Mouse (Mus musculus): ENCODE results near the gene Cd9.

Cd9 gene

GRCm38 (mm10) chr6:125494092-125494871, at the start of gene Cd9:
TSS of gene Cd9 (minus strand) at chr6:125494791.
- peak; percentile 79 for DNase-seq

GRCm38 (mm10) chr6:125541296-125541695, 46.7 kb upstream of the Cd9 start:
- DNase-seq, result no peak

- DNase-seq, result no peak
Observed at GRCm38 (mm10) chr6:125540826-125541225, 46.2 kb upstream of the Cd9 start.

GRCm38 (mm10) chr6:125540199-125540598, 45.6 kb upstream of the Cd9 start:
- DNase-seq, result no peak

- no peak for DNase-seq
Observed at GRCm38 (mm10) chr6:125539423-125539822, 44.8 kb upstream of the Cd9 start.

GRCm38 (mm10) chr6:125538469-125538868, 43.9 kb upstream of the Cd9 start:
- no peak for DNase-seq

- DNase-seq, result no peak
Observed at GRCm38 (mm10) chr6:125534990-125535389, 40.4 kb upstream of the Cd9 start.

GRCm38 (mm10) chr6:125533104-125533650, 38.6 kb upstream of the Cd9 start:
- no peak for DNase-seq

- DNase-seq, result peak; percentile 70
Observed at GRCm38 (mm10) chr6:125529479-125529878, 34.9 kb upstream of the Cd9 start.

- no peak for DNase-seq
Observed at GRCm38 (mm10) chr6:125528614-125529200, 34.1 kb upstream of the Cd9 start.

GRCm38 (mm10) chr6:125526066-125526465, 31.5 kb upstream of the Cd9 start:
- DNase-seq, result no peak

- DNase-seq, result no peak
Observed at GRCm38 (mm10) chr6:125524027-125524426, 29.4 kb upstream of the Cd9 start.

GRCm38 (mm10) chr6:125521558-125522193, 27.1 kb upstream of the Cd9 start:
- DNase-seq, result peak; percentile 26

- DNase-seq, result peak; percentile 69
Observed at GRCm38 (mm10) chr6:125515503-125516315, 21.1 kb upstream of the Cd9 start.

GRCm38 (mm10) chr6:125512950-125513596, 18.5 kb upstream of the Cd9 start:
- DNase-seq, result peak; percentile 67

- DNase-seq, result no peak
Observed at GRCm38 (mm10) chr6:125511196-125511595, 16.6 kb upstream of the Cd9 start.

- no peak for DNase-seq
Observed at GRCm38 (mm10) chr6:125510645-125511044, 16.1 kb upstream of the Cd9 start.

GRCm38 (mm10) chr6:125509783-125510182, 15.2 kb upstream of the Cd9 start:
- DNase-seq, result no peak

GRCm38 (mm10) chr6:125506427-125506826, 11.8 kb upstream of the Cd9 start:
- DNase-seq, result no peak

- no peak for DNase-seq
Observed at GRCm38 (mm10) chr6:125504622-125505355, 10.2 kb upstream of the Cd9 start.

- DNase-seq, result no peak
Observed at GRCm38 (mm10) chr6:125503186-125503802, 8.7 kb upstream of the Cd9 start.
